Mouse (Mus musculus): ENCODE measurements around the gene Lrrfip1. TPM values are rescaled to one million over a fixed set of nuclear protein-coding genes. Genes with fewer than 3 reads are reported as not detected.

The Lrrfip1 gene
- polyA plus RNA-seq, 1 experiment: 98.7 TPM

GRCm38 (mm10) chr1:91019346-91019745, 20.8 kb downstream of the Lrrfip1 start:
- Histone ChIP-seq H3K4me3 (ENCODE audit: insufficient read depth, low read length) (no peak overlapping the region), H3K4me1 (ENCODE audit: control insufficient read depth, insufficient read depth, low read length) (peaks cover 34% of the 10 kb centered on the region), H3K27ac (ENCODE audit: insufficient read depth, low read depth, low read length) (peak overlapping the region; percentile 54; the same call in 1 of the 2 replicates)
- TF ChIP-seq POLR2A (IDR thresholded peaks at IDR 0.05; ENCODE audit: borderline replicate concordance, low read depth, low read length) (no peak), CTCF (IDR thresholded peaks at IDR 0.05; ENCODE audit: low read depth, low read length) (no peak)

GRCm38 (mm10) chr1:91021304-91021703, 22.8 kb downstream of the Lrrfip1 start:
- TF ChIP-seq POLR2A (IDR thresholded peaks at IDR 0.05; ENCODE audit: borderline replicate concordance, low read depth, low read length) (no peak), CTCF (IDR thresholded peaks at IDR 0.05; ENCODE audit: low read depth, low read length) (peak; percentile 63)
- Histone ChIP-seq H3K4me1 (ENCODE audit: control insufficient read depth, insufficient read depth, low read length) (peaks cover 42% of the 10 kb centered on the region), H3K4me3 (ENCODE audit: insufficient read depth, low read length) (no peak overlapping the region), H3K27ac (ENCODE audit: insufficient read depth, low read depth, low read length) (no peak overlapping the region)

GRCm38 (mm10) chr1:91022157-91022895, 23.8 kb downstream of the Lrrfip1 start:
- Histone ChIP-seq H3K4me1 (ENCODE audit: control insufficient read depth, insufficient read depth, low read length) (peaks cover 42% of the 10 kb centered on the region), H3K4me3 (ENCODE audit: insufficient read depth, low read length) (no peak overlapping the region), H3K27ac (ENCODE audit: insufficient read depth, low read depth, low read length) (peak overlapping the region; percentile 96)
- TF ChIP-seq POLR2A (IDR thresholded peaks at IDR 0.05; ENCODE audit: borderline replicate concordance, low read depth, low read length) (no peak), CTCF (IDR thresholded peaks at IDR 0.05; ENCODE audit: low read depth, low read length) (no peak)

- peaks cover 42% of the 10 kb centered on the region for H3K4me1 ChIP-seq (ENCODE audit: control insufficient read depth, insufficient read depth, low read length)
Observed at GRCm38 (mm10) chr1:91023230-91023629, 24.7 kb downstream of the Lrrfip1 start.

GRCm38 (mm10) chr1:91023960-91024359, 25.4 kb downstream of the Lrrfip1 start:
- Histone ChIP-seq H3K4me3 (ENCODE audit: insufficient read depth, low read length) (peak overlapping the region; percentile 21; the same call in 1 of the 2 replicates), H3K27ac (ENCODE audit: insufficient read depth, low read depth, low read length) (peak overlapping the region; percentile 96), H3K4me1 (ENCODE audit: control insufficient read depth, insufficient read depth, low read length) (peaks cover 36% of the 10 kb centered on the region)
- TF ChIP-seq CTCF (IDR thresholded peaks at IDR 0.05; ENCODE audit: low read depth, low read length) (no peak), POLR2A (IDR thresholded peaks at IDR 0.05; ENCODE audit: borderline replicate concordance, low read depth, low read length) (no peak)

More at GRCm38 (mm10) chr1:91023230-91023629, 24.7 kb downstream of the Lrrfip1 start:
- no peak overlapping the region for H3K4me3 ChIP-seq (ENCODE audit: insufficient read depth, low read length)
- H3K27ac ChIP-seq (ENCODE audit: insufficient read depth, low read depth, low read length): peak overlapping the region; percentile 96
- TF ChIP-seq POLR2A (IDR thresholded peaks at IDR 0.05; ENCODE audit: borderline replicate concordance, low read depth, low read length): no peak
- no peak for TF ChIP-seq CTCF (IDR thresholded peaks at IDR 0.05; ENCODE audit: low read depth, low read length)

- TF ChIP-seq POLR2A (IDR thresholded peaks at IDR 0.05; ENCODE audit: borderline replicate concordance, low read depth, low read length) (no peak), CTCF (IDR thresholded peaks at IDR 0.05; ENCODE audit: low read depth, low read length) (no peak)
- Histone ChIP-seq H3K4me3 (ENCODE audit: insufficient read depth, low read length) (peak overlapping the region; percentile 21; the same call in 1 of the 2 replicates), H3K4me1 (ENCODE audit: control insufficient read depth, insufficient read depth, low read length) (peaks cover 34% of the 10 kb centered on the region), H3K27ac (ENCODE audit: insufficient read depth, low read depth, low read length) (peak overlapping the region; percentile 96)
Observed at GRCm38 (mm10) chr1:91024464-91024863, 25.9 kb downstream of the Lrrfip1 start.

- Histone ChIP-seq H3K27ac (ENCODE audit: insufficient read depth, low read depth, low read length) (peak overlapping the region; percentile 69), H3K4me3 (ENCODE audit: insufficient read depth, low read length) (no peak overlapping the region), H3K4me1 (ENCODE audit: control insufficient read depth, insufficient read depth, low read length) (peaks cover 31% of the 10 kb centered on the region)
- TF ChIP-seq POLR2A (IDR thresholded peaks at IDR 0.05; ENCODE audit: borderline replicate concordance, low read depth, low read length) (no peak), CTCF (IDR thresholded peaks at IDR 0.05; ENCODE audit: low read depth, low read length) (no peak)
Observed at GRCm38 (mm10) chr1:91026945-91027344, 28.4 kb downstream of the Lrrfip1 start.

GRCm38 (mm10) chr1:91030383-91030782, 31.8 kb downstream of the Lrrfip1 start:
- peaks cover 18% of the 10 kb centered on the region for H3K4me1 ChIP-seq (ENCODE audit: control insufficient read depth, insufficient read depth, low read length)
- H3K4me3 ChIP-seq (ENCODE audit: insufficient read depth, low read length): no peak overlapping the region
- TF ChIP-seq CTCF (IDR thresholded peaks at IDR 0.05; ENCODE audit: low read depth, low read length) (no peak), POLR2A (IDR thresholded peaks at IDR 0.05; ENCODE audit: borderline replicate concordance, low read depth, low read length) (no peak)
- no peak overlapping the region for H3K27ac ChIP-seq (ENCODE audit: insufficient read depth, low read depth, low read length)

GRCm38 (mm10) chr1:91031547-91031946, 33.0 kb downstream of the Lrrfip1 start:
- H3K27ac ChIP-seq (ENCODE audit: insufficient read depth, low read depth, low read length): no peak overlapping the region
- H3K4me1 ChIP-seq (ENCODE audit: control insufficient read depth, insufficient read depth, low read length): peaks cover 26% of the 10 kb centered on the region
- TF ChIP-seq CTCF (IDR thresholded peaks at IDR 0.05; ENCODE audit: low read depth, low read length): no peak
- TF ChIP-seq POLR2A (IDR thresholded peaks at IDR 0.05; ENCODE audit: borderline replicate concordance, low read depth, low read length): no peak
- H3K4me3 ChIP-seq (ENCODE audit: insufficient read depth, low read length): no peak overlapping the region

GRCm38 (mm10) chr1:91032393-91032971, 33.9 kb downstream of the Lrrfip1 start:
- Histone ChIP-seq H3K4me1 (ENCODE audit: control insufficient read depth, insufficient read depth, low read length) (peaks cover 29% of the 10 kb centered on the region), H3K4me3 (ENCODE audit: insufficient read depth, low read length) (no peak overlapping the region), H3K27ac (ENCODE audit: insufficient read depth, low read depth, low read length) (no peak overlapping the region)
- TF ChIP-seq POLR2A (IDR thresholded peaks at IDR 0.05; ENCODE audit: borderline replicate concordance, low read depth, low read length) (no peak), CTCF (IDR thresholded peaks at IDR 0.05; ENCODE audit: low read depth, low read length) (no peak)

All from bone marrow macrophage, adult 2 months (primary cell).